Mouse (Mus musculus): ENCODE data around the gene Uba7. TPM values are rescaled to one million over a fixed set of nuclear protein-coding genes. Genes with fewer than 3 reads are reported as not detected.
"Not testable (repeated sequence)": the region's sequence is repeated elsewhere in the genome, so short reads cannot be mapped to it uniquely, and the experiment has no call there.

Gene Uba7
- polyA plus RNA-seq, 1 experiment: 91.5 TPM

DNA sequence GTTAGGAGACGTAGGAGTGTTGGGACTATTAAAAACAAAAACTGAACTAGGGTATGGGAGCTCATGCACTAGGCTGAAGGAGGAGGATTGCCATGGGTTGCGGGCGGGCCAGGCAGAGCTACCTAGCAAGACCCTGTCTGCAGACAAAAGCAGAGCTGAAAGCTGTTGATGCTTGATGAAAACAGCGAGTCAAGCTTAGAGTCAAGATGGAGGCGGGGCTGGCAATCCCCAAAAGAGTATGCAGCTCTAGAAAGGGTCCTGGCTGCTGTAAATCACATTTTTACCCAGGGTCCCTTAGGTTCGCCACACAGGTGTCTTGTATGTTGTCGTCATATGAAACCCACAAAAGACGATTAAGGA lies 28.2 kb downstream of the Uba7 start:
- peak overlapping the region; percentile 99 for H3K4me3 ChIP-seq (replicated peaks)
- H3K4me1 ChIP-seq: peaks cover 75% of the 10 kb centered on the region
- H3K27me3 ChIP-seq (replicated peaks): no peaks in the 10 kb centered on the region
- no peaks in the 10 kb centered on the region for H3K9me3 ChIP-seq
- peaks cover 51% of the 10 kb centered on the region for H3K36me3 ChIP-seq (replicated peaks; ENCODE audit: low read length)
- TF ChIP-seq FLI1 (IDR thresholded peaks at IDR 0.05; ENCODE audit: low read length): no peak
- TF ChIP-seq GATA1 (IDR thresholded peaks at IDR 0.05; ENCODE audit: borderline replicate concordance, low read length): no peak

DNA sequence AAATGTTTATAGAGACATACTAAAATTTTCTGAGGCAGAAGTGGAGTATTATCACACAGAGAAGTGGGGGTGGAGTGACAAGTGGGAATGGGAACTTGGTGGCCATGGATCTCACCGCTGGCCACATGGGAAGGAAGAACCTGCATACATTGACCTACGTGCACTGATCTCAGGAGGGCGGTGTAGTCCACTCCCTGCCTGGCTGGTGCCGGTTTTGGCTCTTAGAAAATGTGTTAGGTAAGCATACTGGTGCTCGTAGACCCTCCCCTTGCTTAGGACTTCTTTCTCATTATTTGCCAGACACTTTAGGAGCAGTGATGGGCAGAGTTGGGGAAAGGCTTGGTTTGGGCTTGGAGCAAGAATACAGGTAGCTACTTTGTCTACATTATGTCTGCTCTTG lies 32.7 kb downstream of the Uba7 start:
- H3K4me1 ChIP-seq: peaks cover 67% of the 10 kb centered on the region
- peaks cover 62% of the 10 kb centered on the region for H3K36me3 ChIP-seq (replicated peaks; ENCODE audit: low read length)
- H3K4me3 ChIP-seq (replicated peaks): no peak overlapping the region
- H3K27me3 ChIP-seq (replicated peaks): no peaks in the 10 kb centered on the region
- no peaks in the 10 kb centered on the region for H3K9me3 ChIP-seq
- TF ChIP-seq FLI1 (IDR thresholded peaks at IDR 0.05; ENCODE audit: low read length): no peak
- no peak for TF ChIP-seq GATA1 (IDR thresholded peaks at IDR 0.05; ENCODE audit: borderline replicate concordance, low read length)

DNA sequence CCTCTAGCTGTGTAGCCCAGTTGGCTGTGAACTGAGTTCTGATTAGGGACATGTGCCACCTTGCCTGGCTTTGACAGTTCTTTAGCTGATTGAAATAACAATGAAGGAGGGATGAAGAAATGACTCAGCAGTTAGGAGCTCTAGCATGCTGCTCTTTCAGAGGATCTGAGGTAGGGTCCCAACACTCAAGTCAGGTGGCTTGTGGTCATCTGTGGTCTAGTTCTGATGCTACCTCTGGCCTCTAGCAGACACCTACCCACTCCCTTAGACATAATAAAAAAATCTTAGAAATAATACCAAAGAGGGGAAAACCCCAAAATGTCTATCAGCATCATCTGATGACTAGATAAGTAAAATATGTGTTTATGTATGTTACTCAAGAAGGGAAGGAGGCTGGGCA lies 35.1 kb downstream of the Uba7 start:
- no peak overlapping the region for H3K4me3 ChIP-seq (replicated peaks)
- no peaks in the 10 kb centered on the region for H3K9me3 ChIP-seq
- H3K27me3 ChIP-seq (replicated peaks): no peaks in the 10 kb centered on the region
- H3K36me3 ChIP-seq (replicated peaks; ENCODE audit: low read length): peaks cover 72% of the 10 kb centered on the region
- TF ChIP-seq FLI1 (IDR thresholded peaks at IDR 0.05; ENCODE audit: low read length): no peak
- no peak for TF ChIP-seq GATA1 (IDR thresholded peaks at IDR 0.05; ENCODE audit: borderline replicate concordance, low read length)
- H3K4me1 ChIP-seq: peaks cover 52% of the 10 kb centered on the region

DNA sequence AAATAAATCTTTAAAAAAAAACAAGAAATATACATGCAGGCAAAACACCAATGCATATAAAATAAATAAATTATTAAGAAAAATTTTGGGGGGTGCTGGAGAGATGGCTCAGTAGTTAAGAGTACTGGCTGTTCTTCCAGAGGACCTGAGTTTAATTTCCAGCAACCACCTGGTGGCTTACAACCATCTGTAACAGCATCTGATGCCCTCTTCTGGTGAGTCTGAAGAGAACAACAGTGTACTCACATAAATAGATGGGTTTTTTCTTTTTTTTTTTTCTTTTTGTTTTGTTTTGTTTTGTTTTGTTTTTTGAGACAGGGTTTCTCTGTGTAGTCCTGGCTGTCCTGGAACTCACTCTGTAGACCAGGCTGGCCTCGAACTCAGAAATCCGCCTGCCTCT lies 38.3 kb downstream of the Uba7 start:
- H3K27me3 ChIP-seq (replicated peaks); H3K9me3 ChIP-seq; H3K4me3 ChIP-seq (replicated peaks): not testable (repeated sequence)
- Histone ChIP-seq H3K4me1 (peaks cover 40% of the 10 kb centered on the region), H3K36me3 (replicated peaks; ENCODE audit: low read length) (peaks cover 68% of the 10 kb centered on the region)

DNA sequence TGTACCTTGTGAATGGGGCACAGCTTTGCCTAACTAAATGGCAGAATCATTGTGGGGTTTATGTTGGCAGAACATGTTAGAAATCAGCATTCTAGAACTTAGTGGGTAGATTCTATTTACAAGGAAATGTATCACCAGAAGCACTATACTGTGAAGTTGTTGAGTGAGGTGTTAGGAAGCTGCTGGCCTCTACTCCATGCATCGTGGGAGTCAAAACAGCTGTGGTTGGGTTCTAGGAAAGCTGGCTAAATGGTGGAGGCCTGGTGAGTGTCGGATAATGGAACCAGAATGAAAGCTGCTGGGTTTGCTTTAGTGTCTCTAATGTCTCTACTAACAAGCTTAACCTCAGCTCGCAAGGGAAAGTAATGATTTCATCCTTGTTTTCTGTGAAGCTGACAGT lies 41.8 kb downstream of the Uba7 start:
- no peaks in the 10 kb centered on the region for H3K9me3 ChIP-seq
- no peak overlapping the region for H3K4me3 ChIP-seq (replicated peaks)
- peaks cover 61% of the 10 kb centered on the region for H3K36me3 ChIP-seq (replicated peaks; ENCODE audit: low read length)
- peaks cover 36% of the 10 kb centered on the region for H3K4me1 ChIP-seq
- no peak for TF ChIP-seq GATA1 (IDR thresholded peaks at IDR 0.05; ENCODE audit: borderline replicate concordance, low read length)
- H3K27me3 ChIP-seq (replicated peaks): no peaks in the 10 kb centered on the region

DNA sequence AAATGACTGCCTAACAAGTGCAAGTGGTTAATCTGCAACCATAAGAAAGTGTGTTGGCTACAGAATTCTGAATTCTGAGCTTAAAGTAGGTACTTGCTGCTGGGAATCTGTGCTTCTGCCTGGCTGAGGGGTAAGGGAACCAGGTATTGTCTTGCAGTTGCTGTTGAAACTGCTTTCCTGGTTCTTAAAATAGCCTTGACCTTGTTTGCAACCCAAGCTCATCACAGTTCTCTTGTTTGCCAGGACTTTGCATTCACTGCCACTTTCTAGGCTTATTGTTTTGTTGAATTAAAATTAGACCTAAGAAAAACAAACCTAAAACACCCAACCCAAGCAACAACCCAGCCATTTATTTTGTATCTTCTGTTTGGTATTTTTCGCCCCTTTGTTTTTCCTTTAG lies 45.4 kb downstream of the Uba7 start:
- TF ChIP-seq FLI1 (IDR thresholded peaks at IDR 0.05; ENCODE audit: low read length): no peak
- TF ChIP-seq GATA1 (IDR thresholded peaks at IDR 0.05; ENCODE audit: borderline replicate concordance, low read length): no peak
- peaks cover 66% of the 10 kb centered on the region for H3K36me3 ChIP-seq (replicated peaks; ENCODE audit: low read length)

DNA sequence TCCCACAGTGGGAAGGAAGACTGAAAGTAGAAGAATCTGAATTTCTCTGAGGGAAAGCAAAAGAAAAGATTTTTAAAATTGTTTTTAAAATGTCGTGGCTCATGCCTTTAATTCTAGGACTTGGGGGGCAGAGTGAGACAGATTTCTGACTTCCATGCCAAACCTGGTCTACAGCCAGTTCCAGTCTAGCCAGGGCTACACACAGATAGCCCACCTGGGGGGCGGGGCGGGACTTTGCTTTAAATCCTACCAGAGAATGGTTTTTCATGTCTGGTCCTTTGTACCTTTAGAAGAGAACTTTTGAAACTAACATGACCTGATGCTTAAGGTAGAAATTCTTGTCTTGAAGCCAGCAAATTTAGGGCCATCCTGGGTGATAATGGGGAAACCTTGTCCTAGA lies 47.9 kb downstream of the Uba7 start:
- Histone ChIP-seq H3K27me3 (replicated peaks) (no peaks in the 10 kb centered on the region), H3K9me3 (0 out of 2 replicates have a peak, but pooled peaks cover 2% of the 10 kb centered on the region), H3K36me3 (replicated peaks; ENCODE audit: low read length) (peaks cover 71% of the 10 kb centered on the region), H3K4me1 (peaks cover 28% of the 10 kb centered on the region), H3K4me3 (replicated peaks) (no peak overlapping the region)
- no peak for TF ChIP-seq GATA1 (IDR thresholded peaks at IDR 0.05; ENCODE audit: borderline replicate concordance, low read length)
- no peak for TF ChIP-seq FLI1 (IDR thresholded peaks at IDR 0.05; ENCODE audit: low read length)

More for the DNA sequence above, 45.4 kb downstream of the Uba7 start:
- H3K4me3 ChIP-seq (replicated peaks): no peak overlapping the region
- no peaks in the 10 kb centered on the region for H3K9me3 ChIP-seq
- H3K27me3 ChIP-seq (replicated peaks): no peaks in the 10 kb centered on the region
- peaks cover 34% of the 10 kb centered on the region for H3K4me1 ChIP-seq

DNA sequence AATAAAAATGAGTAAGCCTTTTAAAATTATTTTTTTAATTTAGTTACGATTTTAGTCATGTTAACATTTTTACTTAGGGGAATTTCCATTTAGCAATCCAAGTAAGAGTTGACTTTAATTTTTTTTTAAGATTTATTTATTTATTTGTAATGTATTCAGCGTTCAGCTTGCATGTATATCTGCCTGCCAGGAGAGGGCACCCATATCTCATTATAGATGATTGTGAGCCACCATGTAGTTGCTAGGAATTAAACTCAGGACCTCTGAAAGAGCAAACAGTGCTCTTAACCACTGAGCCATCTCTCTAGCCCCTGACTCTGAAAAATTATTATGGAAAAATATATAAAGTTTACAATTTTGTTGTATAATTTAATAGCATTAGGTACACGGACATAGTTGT lies 51.3 kb downstream of the Uba7 start:
- Histone ChIP-seq H3K36me3 (replicated peaks; ENCODE audit: low read length) (peaks cover 86% of the 10 kb centered on the region), H3K27me3 (replicated peaks) (no peaks in the 10 kb centered on the region), H3K4me3 (replicated peaks) (no peak overlapping the region), H3K9me3 (0 out of 2 replicates have a peak, but pooled peaks cover 2% of the 10 kb centered on the region), H3K4me1 (peaks cover 25% of the 10 kb centered on the region)
- no peak for TF ChIP-seq FLI1 (IDR thresholded peaks at IDR 0.05; ENCODE audit: low read length)

DNA sequence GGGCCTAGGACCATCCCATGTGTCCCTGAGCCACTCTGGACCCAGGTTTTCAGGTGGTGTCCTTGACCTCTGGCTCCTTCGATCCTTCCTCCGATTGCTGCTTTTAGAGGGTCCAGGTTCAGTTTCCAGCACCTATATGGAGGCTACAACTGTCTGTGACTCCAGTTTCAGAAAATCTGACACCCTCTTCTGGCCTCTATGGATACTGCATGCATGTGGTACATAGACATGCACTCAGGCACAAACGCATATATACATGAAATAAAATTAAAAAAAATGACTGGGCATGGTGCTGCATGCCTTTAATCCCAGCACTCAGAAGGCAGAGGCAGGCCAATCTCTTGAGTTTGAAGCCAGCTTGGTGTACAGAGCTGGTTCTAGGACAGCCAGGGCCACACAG lies 52.6 kb downstream of the Uba7 start:
- no peaks in the 10 kb centered on the region for H3K27me3 ChIP-seq (replicated peaks)
- H3K4me1 ChIP-seq: peaks cover 24% of the 10 kb centered on the region
- peaks cover 88% of the 10 kb centered on the region for H3K36me3 ChIP-seq (replicated peaks; ENCODE audit: low read length)
- 0 out of 2 replicates have a peak, but pooled peaks cover 2% of the 10 kb centered on the region for H3K9me3 ChIP-seq
- no peak overlapping the region for H3K4me3 ChIP-seq (replicated peaks)
- TF ChIP-seq GATA1 (IDR thresholded peaks at IDR 0.05; ENCODE audit: borderline replicate concordance, low read length) (no peak), FLI1 (IDR thresholded peaks at IDR 0.05; ENCODE audit: low read length) (no peak)

DNA sequence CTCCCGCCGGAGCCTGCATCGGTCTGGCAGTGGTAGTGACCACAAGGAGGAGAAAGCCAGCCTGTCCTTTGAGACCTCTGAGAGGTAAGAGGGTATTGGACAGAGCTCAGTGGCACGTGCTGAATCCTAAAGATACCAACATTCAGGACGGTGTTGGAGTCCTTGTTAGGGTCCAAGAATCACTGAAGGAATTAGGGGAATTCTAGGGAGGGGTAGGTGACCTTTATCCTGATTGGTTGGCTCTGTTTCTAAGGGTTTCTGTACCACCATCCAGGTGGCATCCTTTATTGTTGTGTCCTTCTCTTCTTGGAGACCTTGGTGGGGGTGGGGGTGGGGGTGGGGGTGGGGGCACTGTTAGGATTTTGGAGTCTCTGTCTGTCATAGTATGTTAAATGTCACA lies 56.8 kb downstream of the Uba7 start:
- peaks cover 89% of the 10 kb centered on the region for H3K36me3 ChIP-seq (replicated peaks; ENCODE audit: low read length)
- H3K4me1 ChIP-seq: peaks cover 43% of the 10 kb centered on the region
- H3K9me3 ChIP-seq: 0 out of 2 replicates have a peak, but pooled peaks cover 2% of the 10 kb centered on the region
- H3K27me3 ChIP-seq (replicated peaks): no peaks in the 10 kb centered on the region
- no peak for TF ChIP-seq GATA1 (IDR thresholded peaks at IDR 0.05; ENCODE audit: borderline replicate concordance, low read length)
- TF ChIP-seq FLI1 (IDR thresholded peaks at IDR 0.05; ENCODE audit: low read length): no peak
- H3K4me3 ChIP-seq (replicated peaks): no peak overlapping the region

Other genes starting within 250 kb of the Uba7 start
- 3.9 and 7.6 TPM in 2 replicates for gene Rbm5, start 204.5 kb upstream of the Uba7 start, polyA plus RNA-seq (2012; ENCODE audit: insufficient read depth, low replicate concordance)
- 12.7 and 14.7 TPM in 2 replicates for gene Rbm6, start 102.3 kb upstream of the Uba7 start, polyA plus RNA-seq (2012; ENCODE audit: insufficient read depth, low replicate concordance)
- 19.6 and 23.6 TPM in 2 replicates for gene Mon1a, start 87.4 kb upstream of the Uba7 start, polyA plus RNA-seq (2012; ENCODE audit: insufficient read depth, low replicate concordance)
- 0.23 TPM in 1 of 2 replicates, not detected in the other for gene Mst1r, start 68.6 kb upstream of the Uba7 start, polyA plus RNA-seq (2012; ENCODE audit: insufficient read depth, low replicate concordance)
- not detected in 2 replicates for gene Actl11, start 47.0 kb upstream of the Uba7 start, polyA plus RNA-seq (2012; ENCODE audit: insufficient read depth, low replicate concordance)
- gene Camkv, start 39.8 kb upstream of the Uba7 start, polyA plus RNA-seq (2012; ENCODE audit: insufficient read depth, low replicate concordance): not detected in 2 replicates
- gene Traip, start 25.4 kb upstream of the Uba7 start, polyA plus RNA-seq (2012; ENCODE audit: insufficient read depth, low replicate concordance): 1.0 and 1.2 TPM in 2 replicates
- gene Gm20661, start 7.6 kb downstream of the Uba7 start, polyA plus RNA-seq (2012; ENCODE audit: insufficient read depth, low replicate concordance): 2.7 TPM in 1 of 2 replicates, not detected in the other
- 270 and 880 TPM in 2 replicates for gene Inka1, start 10.4 kb downstream of the Uba7 start, polyA plus RNA-seq (2012; ENCODE audit: insufficient read depth, low replicate concordance)
- 9.9 and 23.4 TPM in 2 replicates for gene Cdhr4, start 17.0 kb downstream of the Uba7 start, polyA plus RNA-seq (2012; ENCODE audit: insufficient read depth, low replicate concordance)
- gene Gm20662, start 20.8 kb downstream of the Uba7 start, polyA plus RNA-seq (2012; ENCODE audit: insufficient read depth, low replicate concordance): 3.2 and 5.8 TPM in 2 replicates
- 26.3 and 26.7 TPM in 2 replicates for gene Ip6k1, start 27.0 kb downstream of the Uba7 start, polyA plus RNA-seq (2012; ENCODE audit: insufficient read depth, low replicate concordance)
- 2.6 and 30.7 TPM in 2 replicates for gene Gmppb, start 73.7 kb downstream of the Uba7 start, polyA plus RNA-seq (2012; ENCODE audit: insufficient read depth, low replicate concordance)
- gene Amigo3, start 77.7 kb downstream of the Uba7 start, polyA plus RNA-seq (2012; ENCODE audit: insufficient read depth, low replicate concordance): 0.65 and 1.0 TPM in 2 replicates
- 0.17 TPM in 1 of 2 replicates, not detected in the other for gene Mst1, start 104.9 kb downstream of the Uba7 start, polyA plus RNA-seq (2012; ENCODE audit: insufficient read depth, low replicate concordance)
- gene Rnf123, start 107.8 kb downstream of the Uba7 start, polyA plus RNA-seq (2012; ENCODE audit: insufficient read depth, low replicate concordance): 51.9 and 73.7 TPM in 2 replicates
- gene Apeh, start 119.1 kb downstream of the Uba7 start, polyA plus RNA-seq (2012; ENCODE audit: insufficient read depth, low replicate concordance): 13.0 and 26.5 TPM in 2 replicates
- 0.26 and 0.83 TPM in 2 replicates for gene Bsn, start 214.9 kb downstream of the Uba7 start, polyA plus RNA-seq (2012; ENCODE audit: insufficient read depth, low replicate concordance)